Mouse (Mus musculus) urinary bladder, adult 2 months (tissue): ENCODE results near the gene Clcn3. TPM values are rescaled to one million over a fixed set of nuclear protein-coding genes. Genes with fewer than 3 reads are reported as not detected.
A peak's percentile ranks its signal among the peaks of the same experiment; 100 is the strongest.

Source experiments
- DNase-seq: peaks from one replicate; pipeline ENCODE4 v3.0.0; 2022; ENCODE audit warnings: low spot score
- polyA plus RNA-seq: library from polyadenylated mRNA; depleted of rRNA; stranded (reverse); fragments of >200 nt; gene quantifications from 2 replicates; pipeline ENCODE4 v1.2.3, GENCODE M21; 2012

The Clcn3 gene
- polyA plus RNA-seq, 1 experiment = 22.7 TPM

DNA sequence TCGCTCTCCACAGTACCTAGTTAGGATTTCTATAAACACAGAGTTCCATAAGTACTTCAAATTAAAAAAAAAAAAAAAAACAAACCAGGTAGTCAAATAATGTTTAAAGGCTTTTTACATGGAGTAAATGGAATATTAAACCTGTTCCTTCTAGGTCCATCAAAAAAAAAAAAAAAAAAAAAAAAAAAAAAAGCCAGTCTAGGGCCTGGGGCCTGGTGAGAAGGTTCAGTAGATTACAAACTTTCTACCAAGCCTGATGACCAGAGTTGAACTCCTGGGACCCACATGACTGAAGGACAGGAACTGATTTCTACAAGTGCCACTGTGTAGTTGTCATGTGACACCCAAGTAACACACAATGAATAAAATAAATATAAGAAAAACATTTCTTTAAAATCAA lies 31.3 kb downstream of the Clcn3 start:
- DNase-seq = no peak

DNA sequence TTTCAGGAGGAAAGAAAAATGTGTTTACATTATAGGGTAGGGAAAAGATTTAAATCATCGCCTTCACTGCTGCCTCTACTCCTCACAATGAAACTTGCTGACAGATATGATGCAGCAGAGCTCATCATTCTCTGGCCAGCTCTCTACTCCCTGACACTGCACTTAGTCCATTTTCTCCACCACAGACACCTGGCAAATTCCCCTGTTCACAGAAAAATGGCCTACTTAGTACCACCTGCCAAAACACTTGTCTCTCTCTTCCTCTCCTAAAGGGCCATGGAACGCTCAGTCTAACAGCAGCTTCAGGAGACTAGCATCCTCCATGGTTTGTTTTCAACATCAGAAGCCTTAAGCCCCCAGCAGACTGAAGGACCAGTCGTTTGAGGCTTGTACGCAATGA lies 31.8 kb downstream of the Clcn3 start:
- no peak for DNase-seq

DNA sequence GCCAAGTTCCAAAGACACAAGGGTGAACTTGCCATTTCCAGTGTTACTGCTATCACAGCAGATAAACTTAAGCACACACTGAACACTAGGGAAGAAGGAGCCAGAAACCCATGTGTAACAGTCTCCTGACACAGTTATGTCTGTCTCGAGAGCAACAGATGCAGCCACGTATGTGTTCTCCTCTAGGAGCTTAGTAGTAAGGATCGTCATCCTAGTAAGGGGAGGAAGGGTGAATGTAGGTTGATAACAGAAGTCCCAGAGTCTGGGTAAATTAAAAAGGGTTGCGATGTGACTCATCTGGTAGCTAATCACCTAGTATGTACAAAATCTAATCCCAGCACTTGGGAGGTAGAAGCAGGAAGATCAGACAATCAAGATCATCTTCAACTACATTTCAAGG lies 33.2 kb downstream of the Clcn3 start:
- DNase-seq = no peak

DNA sequence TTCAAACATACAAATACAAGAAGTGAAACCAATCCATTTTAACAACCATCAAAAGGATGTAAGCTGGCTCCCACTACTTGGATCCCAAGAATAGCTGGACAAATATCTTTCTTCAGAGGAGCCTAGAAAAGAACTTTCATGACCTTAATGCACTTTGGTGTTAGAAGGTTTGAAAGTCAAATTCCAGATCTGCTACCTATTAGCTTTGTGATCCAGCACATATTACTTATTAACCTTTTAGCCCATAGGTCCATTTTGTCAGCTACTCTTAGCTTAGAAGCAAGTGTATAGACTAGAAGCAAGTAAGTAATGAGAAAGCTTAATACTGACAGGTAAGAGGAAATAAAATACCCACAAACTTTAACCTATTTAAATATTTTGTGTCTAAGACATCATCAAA lies 35.6 kb downstream of the Clcn3 start:
- no peak for DNase-seq

DNA sequence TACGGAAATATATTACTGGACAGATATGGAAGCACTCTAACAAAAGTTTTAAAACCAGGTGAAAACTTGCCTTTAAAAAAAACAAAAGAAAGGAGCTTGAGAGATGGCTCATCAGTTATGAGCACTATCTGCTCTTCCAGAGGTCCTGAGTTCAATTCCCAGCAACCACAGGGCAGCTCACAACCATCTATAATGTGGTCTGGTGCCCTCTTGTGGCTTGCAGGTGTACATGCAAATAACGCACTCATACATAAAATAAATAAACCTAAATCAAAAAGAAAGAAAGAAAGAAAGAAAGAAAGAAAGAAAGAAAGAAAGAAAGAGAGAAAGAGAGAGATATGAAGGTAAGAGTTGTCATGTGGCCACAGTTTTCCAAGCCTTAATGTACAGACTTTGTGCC lies 40.2 kb downstream of the Clcn3 start:
- DNase-seq = no peak

DNA sequence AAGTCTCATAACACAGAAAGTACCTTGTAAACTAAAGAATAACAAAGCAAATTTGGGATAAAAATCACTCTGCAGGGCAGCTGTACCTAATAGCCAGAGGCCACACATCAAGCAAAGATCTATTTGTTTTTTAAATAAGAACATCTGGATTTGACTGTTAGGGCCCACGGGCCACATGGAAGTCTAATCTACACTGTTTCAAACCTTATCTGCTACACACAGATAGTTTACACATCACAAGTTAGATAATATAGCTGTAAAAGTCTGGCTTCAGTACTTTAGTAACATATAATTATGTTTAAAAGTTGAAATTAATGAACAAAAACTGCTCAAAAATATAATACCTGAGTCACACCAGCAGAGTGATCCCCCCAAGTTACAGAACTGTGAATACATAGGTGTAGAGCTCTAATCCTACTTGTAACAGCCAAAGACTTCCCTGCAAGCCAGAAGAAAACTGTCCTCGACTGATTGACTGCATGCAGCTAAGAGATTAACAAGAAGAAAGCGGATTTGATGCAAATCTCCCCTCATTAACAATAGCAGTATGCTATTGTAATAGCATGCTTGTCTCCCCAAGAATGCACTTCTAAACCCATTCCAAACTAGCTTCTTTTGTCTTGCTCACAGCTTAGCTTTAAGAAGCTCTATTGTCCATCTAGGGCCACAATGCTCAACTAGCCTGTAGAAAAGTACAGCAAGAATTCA lies 44.2 kb downstream of the Clcn3 start:
- no peak for DNase-seq

DNA sequence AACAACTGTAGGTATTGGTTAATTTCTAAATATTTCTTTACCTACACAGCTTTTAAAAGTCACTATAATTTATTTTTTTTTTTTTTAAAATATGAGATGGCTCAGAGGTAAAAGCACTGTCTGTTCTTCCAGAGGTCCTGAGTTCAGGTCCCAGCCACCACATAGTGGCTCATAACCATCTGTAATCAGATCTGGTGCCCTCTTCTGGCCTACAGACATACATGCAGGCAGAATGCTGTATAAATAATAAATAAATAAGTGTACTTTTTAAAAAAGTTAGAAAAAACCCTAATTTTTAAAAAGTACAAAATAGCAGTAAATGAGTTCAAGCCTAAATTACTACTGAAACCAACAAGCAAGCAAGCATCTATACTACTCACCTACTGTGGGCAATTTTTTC lies 49.5 kb downstream of the Clcn3 start:
- no peak for DNase-seq

DNA sequence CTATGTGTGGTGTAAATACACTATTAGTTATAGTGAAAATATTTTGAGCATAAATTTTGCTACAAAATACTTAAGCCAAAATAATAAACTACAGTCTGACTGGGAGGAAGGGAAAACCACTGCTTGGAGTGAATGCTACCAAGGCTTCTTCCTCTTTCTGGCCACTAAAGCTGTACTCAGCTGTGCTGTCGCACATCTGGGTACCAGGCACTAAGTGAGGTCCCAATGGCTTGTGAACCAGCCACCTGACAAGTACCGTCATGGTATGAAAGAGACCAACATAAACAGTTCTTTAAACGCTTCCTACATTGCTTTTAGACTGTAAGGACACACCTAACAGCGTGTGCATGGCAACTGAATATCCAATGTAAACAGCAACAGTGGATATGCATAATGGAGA lies 62.9 kb downstream of the Clcn3 start:
- no peak for DNase-seq

DNA sequence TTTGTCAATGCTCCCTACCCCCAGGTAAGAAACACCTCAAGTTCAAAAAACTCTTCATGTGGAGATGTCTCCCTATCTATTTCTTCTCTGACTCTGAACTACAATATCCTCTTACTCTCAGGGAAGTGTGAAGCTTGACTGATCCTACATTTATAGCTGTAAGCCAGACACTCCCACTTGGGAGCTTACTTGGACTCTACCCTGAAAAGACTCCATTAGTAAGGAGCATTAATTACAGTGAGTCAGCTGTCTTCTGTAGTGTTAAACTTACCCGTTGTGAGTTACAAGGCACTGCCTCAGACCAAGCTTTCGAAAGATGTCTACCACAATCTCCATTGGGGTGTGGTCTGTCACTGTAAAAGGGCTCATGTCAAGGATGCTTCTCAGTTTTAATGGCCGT lies 64.0 kb downstream of the Clcn3 start:
- DNase-seq = no peak

DNA sequence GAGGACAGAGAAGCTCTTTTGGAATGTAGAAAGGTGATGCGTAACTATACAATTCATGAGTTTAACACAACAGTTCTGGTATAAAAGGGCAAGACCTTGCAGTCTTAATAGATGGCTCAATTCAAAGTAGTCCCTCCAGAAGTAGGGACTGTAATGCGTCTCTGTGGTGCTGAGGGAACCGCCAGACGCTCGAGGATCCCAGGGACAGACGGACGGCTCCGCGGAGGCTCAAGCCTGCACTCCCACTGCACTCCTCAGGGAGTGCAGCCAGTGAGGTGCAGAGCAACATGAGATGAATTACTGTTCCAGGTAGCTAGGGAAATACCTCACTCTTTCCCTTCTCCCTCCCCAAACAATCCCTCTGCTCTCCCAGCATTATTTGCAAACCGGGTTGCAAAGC lies 70.5 kb downstream of the Clcn3 start:
- no peak for DNase-seq

DNA sequence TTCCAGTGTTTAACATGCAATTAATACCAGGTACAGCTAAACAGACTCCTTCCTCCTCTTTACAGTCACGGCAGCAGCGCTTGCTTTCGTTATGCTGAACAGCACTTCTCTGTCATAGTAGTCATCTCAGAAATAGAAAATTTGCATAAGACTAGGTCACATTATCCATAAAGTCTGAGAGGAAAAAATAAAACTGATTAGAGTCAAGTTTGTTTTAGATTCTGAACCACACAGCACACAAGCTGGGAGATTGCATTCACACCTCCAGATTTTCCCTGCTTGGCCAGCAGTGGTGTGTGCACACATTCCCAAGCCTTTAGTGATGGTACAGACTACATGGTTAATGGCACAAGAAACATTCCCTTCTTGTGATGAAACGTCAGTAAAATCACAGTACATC lies 71.0 kb downstream of the Clcn3 start:
- DNase-seq = no peak

DNA sequence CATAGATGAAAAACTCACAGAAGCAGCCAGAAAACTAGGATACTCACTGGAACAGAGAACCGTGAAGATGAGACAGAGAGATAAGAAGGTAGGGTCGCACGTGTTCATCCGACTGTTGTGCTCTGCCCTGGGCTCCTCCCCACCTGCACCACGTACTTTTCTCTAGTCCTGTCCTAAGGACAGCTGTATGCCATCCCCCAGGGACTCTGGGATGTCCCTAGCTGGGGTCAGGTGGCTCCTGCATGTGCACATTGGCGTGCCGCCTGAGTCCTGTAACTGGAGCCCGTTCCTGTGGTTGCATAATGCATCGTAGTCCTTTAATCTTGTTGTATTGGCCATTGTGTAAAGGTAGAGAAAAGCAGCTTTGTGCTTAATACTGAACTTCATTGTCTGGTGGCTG lies 83.0 kb downstream of the Clcn3 start:
- no peak for DNase-seq

DNA sequence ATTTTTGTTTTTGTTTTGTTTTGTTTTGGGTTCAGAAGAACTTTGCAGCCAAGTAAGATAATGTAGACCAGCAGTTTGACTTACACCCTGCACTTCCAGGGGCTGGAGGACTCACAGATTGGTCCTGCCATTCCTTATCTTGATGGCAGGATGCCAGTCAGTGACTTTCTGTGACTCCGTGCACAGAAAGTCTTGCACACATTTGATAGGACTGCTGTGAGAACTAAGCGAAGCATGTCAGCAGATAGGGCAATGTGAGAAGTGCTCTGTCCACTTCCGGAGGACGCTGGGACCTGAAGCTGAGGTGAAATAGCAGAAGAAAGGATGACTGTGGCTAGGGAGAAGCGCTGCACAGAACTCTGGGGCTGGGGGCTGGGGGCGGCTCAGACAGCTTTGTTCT lies 87.2 kb downstream of the Clcn3 start:
- DNase-seq = no peak

DNA sequence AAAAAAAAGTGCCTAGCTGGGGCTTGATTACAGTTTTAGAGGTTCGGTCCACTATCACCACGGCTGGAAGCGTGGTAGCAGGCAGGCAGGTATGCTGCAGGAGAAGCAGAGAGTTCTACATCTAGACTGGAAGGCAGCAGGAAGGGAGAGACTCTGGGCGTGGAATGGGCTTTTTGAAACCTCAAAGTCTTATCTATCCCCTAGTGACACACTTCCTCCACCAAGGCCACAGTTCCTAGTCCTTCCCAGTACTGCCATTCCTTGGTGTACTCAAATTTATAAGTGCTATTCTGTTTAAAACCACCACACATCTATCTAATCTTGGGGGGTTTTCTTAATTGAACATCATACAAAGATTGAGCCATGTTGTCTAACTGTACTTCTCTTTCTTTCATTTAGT lies 91.3 kb downstream of the Clcn3 start:
- DNase-seq = no peak

DNA sequence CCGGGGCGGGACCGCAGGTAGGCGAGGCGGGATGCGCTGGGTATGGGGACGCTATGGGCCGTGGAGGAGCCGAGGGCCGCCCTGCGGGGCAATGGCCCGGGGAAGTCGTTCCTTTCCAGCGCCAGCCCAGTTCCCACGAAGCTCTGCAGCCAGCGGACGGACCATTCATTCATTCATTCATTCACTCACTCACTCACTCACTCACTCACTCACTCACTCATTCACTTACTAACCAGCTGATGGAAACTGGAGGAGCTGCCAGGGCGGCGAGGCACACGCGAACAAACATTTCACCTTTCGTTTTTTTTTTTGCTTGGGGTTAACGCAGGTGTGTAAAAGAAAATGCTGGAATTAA lies 92.6 kb downstream of the Clcn3 start:
- no peak for DNase-seq

DNA sequence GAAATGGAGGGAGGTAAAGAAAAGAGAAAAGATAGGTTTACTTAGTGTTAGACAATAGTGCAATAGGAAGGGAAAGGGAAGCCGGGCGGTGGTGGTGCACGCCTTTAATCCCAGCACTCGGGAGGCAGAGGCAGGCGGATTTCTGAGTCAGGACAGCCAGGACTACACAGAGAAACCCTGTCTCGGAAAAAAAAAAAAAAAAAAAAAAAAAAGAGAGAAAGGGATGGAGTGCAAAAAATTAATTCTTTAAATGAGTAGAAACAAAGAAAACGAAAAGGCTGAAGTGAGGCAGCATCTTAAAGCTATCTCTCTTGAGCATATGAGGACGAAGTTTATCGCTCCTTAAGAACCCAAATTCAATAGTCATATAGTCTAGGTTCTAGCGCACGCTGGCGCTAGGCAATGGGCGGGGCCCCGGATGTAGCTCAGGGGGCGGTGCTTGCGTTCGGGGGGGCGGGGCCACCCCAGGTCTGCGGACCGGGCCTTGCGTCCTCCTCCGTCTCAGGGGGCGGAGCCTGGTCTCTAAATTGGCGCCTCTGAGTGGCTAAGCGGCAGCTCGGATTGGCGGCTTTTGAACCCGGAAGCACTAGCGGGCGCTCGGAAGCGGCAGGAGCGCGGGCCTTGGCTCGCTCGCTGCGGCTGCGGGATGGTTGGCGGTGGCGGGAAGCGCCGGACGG lies 93.1 kb downstream of the Clcn3 start, which contains the start of gene Hpf1:
Gene Hpf1, plus strand, starts transcription at position 576 of the 677 bp plus-strand sequence.
- peak; percentile 80 for DNase-seq

DNA sequence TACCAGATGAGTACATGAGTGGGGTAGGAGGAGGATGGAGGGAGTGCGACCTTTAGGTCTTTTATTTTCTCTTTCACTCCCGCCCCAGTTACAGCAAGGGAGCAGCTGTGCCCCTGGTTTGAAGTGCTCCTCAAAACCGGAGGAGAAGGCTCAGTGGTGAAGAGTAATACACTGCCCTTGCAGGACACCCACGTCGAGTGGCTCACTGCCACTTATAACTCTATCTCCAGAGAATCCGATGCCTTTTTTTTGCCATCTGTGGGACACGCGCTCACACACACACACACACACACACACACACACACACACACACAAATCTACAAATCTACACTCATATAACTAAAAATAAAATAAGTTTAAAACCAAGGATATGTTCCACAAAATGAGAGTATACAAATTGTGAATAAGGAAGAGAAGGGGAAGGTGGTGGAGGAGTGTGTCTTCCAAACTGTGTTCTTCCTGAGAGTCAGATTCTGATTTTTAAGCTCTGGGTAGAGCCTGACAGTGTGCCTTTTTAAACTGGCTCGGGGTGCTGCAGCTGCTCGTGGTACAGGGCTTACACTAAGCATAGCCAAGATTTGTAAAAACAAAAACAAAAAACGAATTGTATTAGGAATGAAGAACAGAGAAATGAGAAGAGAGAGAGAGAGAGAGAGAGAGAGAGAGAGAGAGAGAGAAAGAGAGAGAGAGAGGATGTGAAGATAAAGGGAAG lies 93.8 kb downstream of the Clcn3 start:
- no peak for DNase-seq

DNA sequence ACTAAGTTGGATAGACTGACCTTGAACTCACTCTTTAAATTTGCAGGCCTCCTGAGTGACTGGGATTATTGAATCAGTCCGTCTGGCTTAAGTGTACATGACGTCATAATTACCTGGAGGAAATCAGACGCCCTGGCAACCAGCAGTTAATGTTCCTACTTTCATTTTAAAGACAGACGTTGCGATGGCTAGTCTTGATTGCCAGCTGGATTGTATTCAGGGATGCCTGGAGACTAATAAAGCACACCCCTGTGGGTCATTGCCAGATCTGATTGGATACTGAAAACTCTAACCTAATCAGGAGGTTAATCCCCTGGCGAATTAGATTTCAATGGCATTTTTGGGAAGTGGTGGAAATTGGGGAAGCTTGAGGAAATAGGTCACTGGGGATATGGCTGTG lies 96.4 kb downstream of the Clcn3 start:
- no peak for DNase-seq

DNA sequence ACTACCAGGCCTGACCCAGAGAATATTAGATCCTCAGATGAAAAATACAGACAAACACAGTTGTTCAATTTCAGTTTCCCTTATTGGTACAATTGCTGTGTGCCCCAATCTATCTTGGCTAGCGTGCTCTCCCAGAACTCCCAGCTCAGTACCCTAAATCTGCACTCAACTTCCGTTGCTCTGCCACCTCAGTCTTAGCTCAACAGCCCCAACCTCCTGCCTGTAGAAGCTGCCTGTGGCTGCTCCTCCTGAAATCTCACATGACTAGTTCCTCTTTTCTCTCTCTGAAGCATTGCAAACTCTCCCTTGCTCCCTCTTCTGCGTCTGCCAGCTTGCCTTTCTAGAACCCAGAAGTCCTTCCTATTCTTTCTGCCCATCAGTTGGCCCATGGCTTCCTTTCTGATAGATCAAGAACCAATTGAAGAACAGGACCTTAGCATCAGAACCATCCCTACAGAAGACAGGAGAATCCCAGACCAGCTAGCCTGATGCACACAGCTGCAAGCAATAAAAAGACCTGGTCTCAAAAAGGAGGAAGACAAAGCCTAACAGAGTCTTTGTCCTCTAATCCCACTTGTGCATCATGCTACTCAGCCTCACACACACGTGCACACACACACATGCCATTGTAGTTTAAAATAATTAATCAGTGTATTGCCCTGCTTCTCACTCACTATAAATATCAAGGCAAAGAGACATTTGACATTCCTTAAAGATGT lies 99.5 kb downstream of the Clcn3 start:
- no peak for DNase-seq

DNA sequence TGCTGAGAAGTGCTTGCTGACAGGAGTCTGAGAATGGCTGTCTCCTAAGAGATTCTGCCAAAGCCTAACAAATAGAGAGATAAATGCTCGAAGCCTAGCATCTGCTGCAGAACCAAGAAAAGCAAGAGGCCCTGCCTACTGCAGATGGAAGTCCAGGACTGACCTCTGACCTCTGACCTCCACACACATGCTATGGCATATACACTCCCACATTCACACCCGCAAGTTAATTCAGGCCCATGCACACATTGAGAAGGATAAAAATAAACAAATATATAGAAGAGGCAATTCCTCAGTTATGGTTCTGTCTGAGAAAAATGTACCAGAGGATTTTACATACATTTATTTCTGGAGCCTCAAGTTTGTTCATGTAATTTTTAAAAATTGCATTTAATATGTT lies 104.5 kb downstream of the Clcn3 start:
- DNase-seq = no peak

DNA sequence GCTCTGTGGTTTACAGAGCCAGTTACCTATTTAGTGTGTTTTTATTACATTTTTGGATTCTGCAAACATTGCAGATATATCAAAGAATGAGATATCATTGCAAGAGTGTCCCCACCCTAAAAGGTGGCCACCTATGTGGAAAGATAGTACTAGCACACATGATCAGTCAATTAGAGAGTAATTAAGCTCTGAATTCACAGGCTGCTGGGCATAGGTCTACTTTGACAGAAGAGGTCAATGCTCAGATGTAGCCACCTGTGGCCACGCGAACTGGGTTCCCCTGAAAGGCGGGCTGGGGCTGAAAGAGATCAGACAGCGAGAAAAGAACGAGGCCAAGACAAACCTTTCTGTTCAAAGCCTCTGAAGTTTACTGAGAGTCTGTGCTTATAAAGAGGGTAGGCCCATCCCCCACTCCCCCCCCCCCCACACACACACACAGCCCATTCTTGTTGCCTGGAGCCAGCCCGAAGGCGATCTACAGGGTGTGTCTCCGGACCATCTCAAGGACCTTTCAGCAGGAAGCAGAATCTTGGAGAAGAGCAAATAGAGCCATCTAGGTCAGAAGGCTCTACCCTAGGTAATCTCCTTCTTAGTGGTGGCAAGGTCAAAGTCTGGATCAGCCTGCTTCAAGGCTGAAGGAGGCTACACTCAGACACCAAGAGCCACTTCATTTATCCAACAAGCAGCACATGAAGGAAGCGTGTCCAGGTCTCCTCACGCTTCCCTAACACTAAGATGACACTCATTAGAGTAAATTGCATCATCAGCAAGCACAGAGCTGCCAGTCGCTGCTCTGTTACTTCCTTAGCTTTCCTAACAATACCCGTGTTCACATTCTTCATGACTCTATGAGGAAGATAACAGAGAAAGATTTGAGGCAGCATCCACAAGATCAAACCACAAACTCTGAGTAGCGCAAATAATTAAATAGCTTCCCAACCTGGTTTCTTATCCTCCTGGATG lies 112.6 kb downstream of the Clcn3 start:
- no peak for DNase-seq
